Mouse (Mus musculus) ovary, adult 2 months (tissue): ENCODE results near the gene Rnpc3. TPM values are rescaled to one million over a fixed set of nuclear protein-coding genes. Genes with fewer than 3 reads are reported as not detected.

Source experiments
- polyA plus RNA-seq: library from polyadenylated mRNA; depleted of rRNA; stranded (reverse); fragments of >200 nt; gene quantifications from 2 replicates; pipeline ENCODE4 v1.2.3, GENCODE M21; 2012; rRNA removed

Rnpc3 gene
- polyA plus RNA-seq: 9.9 and 13.1 TPM in 2 replicates

DNA sequence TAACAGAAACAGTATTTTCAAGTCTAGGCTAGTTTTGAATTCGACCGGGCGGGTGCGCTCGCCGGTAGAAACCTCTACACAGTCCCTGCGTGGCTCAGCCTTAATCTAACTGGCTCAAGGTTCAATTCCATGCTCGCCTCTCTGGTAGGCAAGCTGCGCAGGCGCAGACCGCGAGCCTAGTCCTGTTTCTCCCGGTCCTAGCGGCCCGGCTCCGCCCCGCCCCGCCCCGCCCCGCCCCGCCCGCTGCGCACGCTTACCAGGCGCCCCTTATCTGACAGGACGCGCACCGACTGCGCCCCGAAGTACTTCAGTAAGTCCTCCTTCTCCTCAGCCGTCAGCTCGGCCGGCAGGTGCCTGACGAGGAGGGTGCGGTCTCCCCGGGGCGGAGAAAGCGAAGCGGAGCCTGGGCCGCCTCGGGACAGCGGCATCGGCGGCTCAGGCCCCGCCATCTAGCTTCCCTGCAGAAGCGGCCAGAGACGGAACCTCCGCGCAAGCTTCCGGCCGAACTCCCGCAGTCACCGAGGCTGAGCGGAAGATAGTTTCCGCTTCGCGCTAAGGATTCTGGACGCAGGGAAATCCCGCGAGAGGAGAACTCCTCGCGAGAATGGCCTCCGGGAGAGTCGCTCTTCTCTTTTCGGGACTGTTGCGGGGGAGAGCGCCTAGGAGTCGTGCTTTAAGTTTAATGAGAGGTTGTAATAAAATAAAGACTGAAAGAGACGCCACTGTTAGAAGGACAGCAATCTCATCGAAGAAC lies at the start of gene Rnpc3:
Gene Rnpc3 (minus strand): TSS at position 544 of the 754 bp plus-strand sequence.

DNA sequence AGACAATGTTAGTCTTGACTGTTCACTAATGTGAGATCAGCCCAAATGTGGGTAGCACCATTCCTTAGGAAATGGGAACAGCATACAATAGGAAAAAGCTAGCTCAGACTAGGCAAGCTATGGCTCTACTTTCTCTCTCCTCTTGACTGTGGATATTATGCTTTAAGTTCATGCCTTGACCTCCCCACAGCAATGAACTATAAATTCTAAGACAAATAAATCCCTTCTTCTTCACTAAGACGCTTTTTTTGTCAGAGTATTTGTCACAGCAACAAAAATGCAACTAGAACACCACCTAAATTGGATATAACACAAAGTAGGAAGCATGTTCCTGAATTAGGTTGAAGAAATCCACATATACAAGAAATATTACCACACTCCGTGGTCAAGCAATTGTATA lies 23.4 kb downstream of the Rnpc3 start, which contains the start of gene Amy1:
Gene Amy1 (minus strand): TSS at position 101 of the 400 bp plus-strand sequence.

Other genes with a start within 250 kb of the Rnpc3 start
- gene Amy2a1, start 97.7 kb downstream of the Rnpc3 start, polyA plus RNA-seq: not detected in 2 replicates
- 2.4 and 3.8 TPM in 2 replicates for gene Amy1, start 23.4 kb downstream of the Rnpc3 start, polyA plus RNA-seq